Mouse (Mus musculus) limb, embryonic 11.5 days (tissue): ENCODE measurements around the gene Prkce. TPM values are rescaled to one million over a fixed set of nuclear protein-coding genes. Genes with fewer than 3 reads are reported as not detected.

Source experiments
- ATAC-seq: fragments of 200-750 bp; cut with Nextera tagmentation; 2 replicates; pipeline ENCODE4 v1.8.0; 2017; ENCODE audit warnings: low read depth; ENCODE audit not compliant: insufficient number of reproducible peaks, low FRiP score, low TSS enrichment
- DNase-seq: peaks from one replicate; pipeline ENCODE4 v3.0.0-alpha.2; 2015; ENCODE audit warnings: low spot score
- H3K27ac ChIP-seq: fragments of 300-500 bp; sonication (generic); replicated peaks from 2 replicates; pipeline ENCODE4 v1.5.1; 2014; ENCODE audit warnings: low read depth, mild to moderate bottlenecking, low read length
- H3K27me3 ChIP-seq: fragments of 300-500 bp; sonication (generic); 2 replicates; pipeline ENCODE4 v1.6.1; 2014; ENCODE audit warnings: mild to moderate bottlenecking, low read length, mixed read lengths; ENCODE audit not compliant: control insufficient read depth, insufficient read depth
- H3K36me3 ChIP-seq: fragments of 300-500 bp; sonication (generic); 2 replicates; pipeline ENCODE4 v1.6.1; 2014; ENCODE audit warnings: mild to moderate bottlenecking, low read length, moderate library complexity, mixed read lengths; ENCODE audit not compliant: control insufficient read depth, insufficient read depth
- H3K4me1 ChIP-seq: fragments of 300-500 bp; sonication (generic); 2 replicates; pipeline ENCODE4 v1.6.1; 2014; ENCODE audit warnings: low read length, mixed read lengths; ENCODE audit not compliant: control insufficient read depth, insufficient read depth
- H3K4me2 ChIP-seq: fragments of 300-500 bp; sonication (generic); 2 replicates; pipeline ENCODE4 v1.6.1; 2014; ENCODE audit warnings: low read depth, mild to moderate bottlenecking, moderate library complexity; ENCODE audit not compliant: severe bottlenecking
- H3K4me3 ChIP-seq: fragments of 300-500 bp; sonication (generic); 2 replicates; pipeline ENCODE4 v1.5.1; 2014; ENCODE audit warnings: low read depth, low read length
- H3K9ac ChIP-seq: fragments of 300-500 bp; sonication (generic); 2 replicates; pipeline ENCODE4 v1.6.1; 2014; ENCODE audit warnings: mild to moderate bottlenecking, low read length
- H3K9me3 ChIP-seq: fragments of 300-500 bp; sonication (generic); 2 replicates; pipeline ENCODE4 v1.6.1; 2016; ENCODE audit warnings: low read length; ENCODE audit not compliant: control insufficient read depth
- WGBS: fragments of 180-500 bp; shearing (Covaris S2); extraction: QIAGEN DNeasy Blood & Tissue Kit; methylation state at CpG from one replicate; pipeline ENCODE4 v1.1.7; 2014; 5-methylcytosine and 5-hydroxymethylcytosine counted together
- polyA plus RNA-seq: library from polyadenylated mRNA; unstranded; fragments of >200 nt; fragmentation: Nextera tagmentation; extraction: Ambion mirVana; gene quantifications from 2 replicates; pipeline ENCODE4 v1.2.1, GENCODE M21; 2014

Gene Prkce
- polyA plus RNA-seq, 1 experiment from 2014 or later = 5.1 TPM

DNA sequence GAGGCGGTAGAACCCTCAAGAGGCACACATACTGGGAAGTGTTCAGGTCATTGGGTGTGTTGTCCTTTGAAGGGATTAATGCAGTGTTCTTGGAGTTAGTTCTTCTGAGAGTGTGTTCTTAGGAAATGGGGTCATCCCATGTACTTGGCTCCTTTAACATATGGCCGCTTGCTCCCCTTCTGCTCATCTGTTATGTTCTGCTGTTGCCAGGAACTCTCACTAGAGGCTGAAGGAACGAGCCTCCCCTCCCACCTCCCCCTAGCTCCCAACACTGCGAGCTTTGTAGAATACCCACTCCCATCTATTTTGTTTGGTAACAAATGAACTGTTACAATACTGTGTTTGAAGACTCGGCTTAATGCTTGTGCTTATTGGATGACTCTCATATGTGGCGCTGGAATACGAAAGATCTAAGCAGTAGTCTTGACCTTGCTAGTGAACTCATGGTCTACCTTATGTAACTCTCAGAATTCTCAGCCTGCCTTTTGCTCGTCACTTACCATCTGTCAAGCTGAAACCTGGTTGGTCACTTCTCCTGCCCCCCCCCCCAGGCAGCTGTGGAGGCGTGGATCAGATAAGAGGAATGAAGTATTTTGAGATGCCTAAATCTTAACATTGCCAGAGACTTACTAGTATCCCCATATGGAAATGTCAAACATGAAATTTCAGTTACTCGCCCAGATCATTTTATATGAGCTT is 58.1 kb downstream of the Prkce start:
- H3K4me2 ChIP-seq = no peak overlapping the region
- 74% methylated on average over 10 of the region's 10 CpGs for WGBS
- no peak overlapping the region for H3K4me3 ChIP-seq
- DNase-seq = no peak
- no peaks in the 10 kb centered on the region for H3K9me3 ChIP-seq
- no peak for ATAC-seq
- no peak overlapping the region for H3K9ac ChIP-seq
- no peaks in the 10 kb centered on the region for H3K4me1 ChIP-seq
- H3K27me3 ChIP-seq = no peaks in the 10 kb centered on the region
- H3K36me3 ChIP-seq = no peaks in the 10 kb centered on the region
- no peak overlapping the region for H3K27ac ChIP-seq

DNA sequence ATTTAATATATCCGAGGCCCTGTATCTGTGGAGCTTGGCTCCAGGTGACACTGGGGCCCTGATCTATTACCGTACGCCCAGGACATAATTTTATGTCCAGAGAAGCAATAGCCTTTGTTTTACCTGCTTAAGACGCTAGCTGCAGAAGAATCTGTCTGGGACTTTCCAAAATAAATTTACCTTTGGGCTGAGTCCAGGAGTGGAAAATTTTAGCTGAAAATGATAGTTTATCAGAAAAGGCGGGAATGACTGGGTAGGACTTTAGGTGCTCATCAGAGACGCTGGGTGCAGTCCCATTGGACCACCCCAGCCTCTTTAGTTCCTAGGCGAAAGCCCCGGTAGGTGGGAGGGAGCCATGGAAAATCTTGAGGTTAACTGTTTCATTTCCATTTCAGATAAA is 58.6 kb downstream of the Prkce start:
- Histone ChIP-seq H3K9ac (no peak overlapping the region), H3K4me2 (no peak overlapping the region), H3K9me3 (no peaks in the 10 kb centered on the region), H3K4me3 (no peak overlapping the region), H3K27ac (no peak overlapping the region), H3K4me1 (no peaks in the 10 kb centered on the region), H3K36me3 (no peaks in the 10 kb centered on the region), H3K27me3 (no peaks in the 10 kb centered on the region)
- ATAC-seq (no peak), DNase-seq (no peak)
- WGBS = 81% methylated on average over 8 of the region's 8 CpGs

DNA sequence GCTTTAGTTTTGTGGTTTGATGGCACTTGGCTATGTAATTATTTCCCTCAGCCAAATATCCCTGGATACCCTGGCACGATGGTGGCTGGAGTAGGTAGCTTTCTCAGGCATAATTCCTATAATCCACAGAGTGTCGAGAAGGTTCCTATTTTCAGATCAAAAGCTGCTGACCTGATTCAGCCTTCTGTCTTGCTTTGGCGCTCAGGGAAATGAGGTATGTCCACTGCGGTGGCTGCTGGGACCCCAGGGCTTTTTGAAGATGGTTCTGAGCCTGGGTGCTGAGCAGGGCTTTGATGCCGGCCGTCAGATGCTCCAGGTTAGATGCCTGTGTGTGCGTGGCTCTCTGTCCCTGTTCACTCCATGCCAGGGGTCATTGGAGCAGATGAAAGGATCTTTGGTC is 59.0 kb downstream of the Prkce start:
- H3K36me3 ChIP-seq = no peaks in the 10 kb centered on the region
- no peaks in the 10 kb centered on the region for H3K27me3 ChIP-seq
- H3K9me3 ChIP-seq = no peaks in the 10 kb centered on the region
- 78% methylated on average over 7 of the region's 7 CpGs for WGBS
- no peak overlapping the region for H3K27ac ChIP-seq
- H3K4me3 ChIP-seq = no peak overlapping the region
- DNase-seq (no peak), ATAC-seq (no peak)
- 0 out of 2 replicates have a peak, but pooled peaks cover under 1% of the 10 kb centered on the region for H3K4me1 ChIP-seq
- H3K9ac ChIP-seq = no peak overlapping the region
- H3K4me2 ChIP-seq = no peak overlapping the region

DNA sequence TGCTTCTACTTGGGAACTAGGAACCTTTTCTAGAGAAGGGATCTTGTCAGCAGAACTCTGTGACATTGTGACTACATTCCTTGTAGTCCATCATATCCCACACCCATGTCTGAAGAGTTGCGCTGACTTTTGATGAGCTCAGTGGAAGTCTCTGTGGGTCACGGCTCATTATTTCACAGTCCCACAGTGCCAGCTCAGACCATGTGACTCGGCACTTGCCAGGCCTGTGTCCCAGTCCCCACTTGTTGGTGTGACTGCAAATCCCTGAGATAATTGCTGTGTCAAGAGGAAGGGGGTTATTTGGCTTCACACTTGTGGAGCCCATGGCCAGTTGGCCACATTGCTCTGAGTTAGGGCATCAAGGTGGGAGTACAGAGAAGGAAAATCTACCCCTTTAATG is 59.8 kb downstream of the Prkce start:
- WGBS = 80% methylated on average over 3 of the region's 3 CpGs
- no peaks in the 10 kb centered on the region for H3K36me3 ChIP-seq
- DNase-seq (no peak), ATAC-seq (no peak)
- H3K4me1 ChIP-seq = 0 out of 2 replicates have a peak, but pooled peaks cover 4% of the 10 kb centered on the region
- H3K4me3 ChIP-seq = no peak overlapping the region
- no peak overlapping the region for H3K9ac ChIP-seq
- no peaks in the 10 kb centered on the region for H3K27me3 ChIP-seq
- H3K4me2 ChIP-seq = no peak overlapping the region
- H3K9me3 ChIP-seq = no peaks in the 10 kb centered on the region
- no peak overlapping the region for H3K27ac ChIP-seq

DNA sequence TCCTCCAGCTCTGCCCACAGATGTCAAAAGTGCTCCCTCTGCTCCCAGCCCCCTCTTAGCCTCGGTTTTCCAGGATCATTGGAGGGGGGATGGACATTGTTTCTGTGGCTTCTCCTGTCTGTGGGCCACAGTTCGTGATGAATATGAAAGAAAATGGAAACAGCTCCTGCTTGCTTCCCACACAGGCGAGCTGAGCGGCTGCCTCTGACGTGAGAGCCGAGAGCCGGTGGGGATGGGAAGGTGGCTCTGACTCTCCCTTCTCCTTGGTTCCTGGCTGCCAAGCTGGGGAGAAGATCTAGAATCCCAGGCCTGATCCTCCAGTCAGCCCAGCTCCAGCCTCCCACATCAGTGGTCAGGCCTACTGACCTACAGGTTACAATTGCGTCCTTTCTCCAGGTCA is 61.3 kb downstream of the Prkce start:
- H3K4me1 ChIP-seq = 0 out of 2 replicates have a peak, but pooled peaks cover 4% of the 10 kb centered on the region
- no peak overlapping the region for H3K27ac ChIP-seq
- H3K9me3 ChIP-seq = no peaks in the 10 kb centered on the region
- H3K9ac ChIP-seq = no peak overlapping the region
- no peak overlapping the region for H3K4me2 ChIP-seq
- DNase-seq (no peak), ATAC-seq (no peak)
- H3K27me3 ChIP-seq = no peaks in the 10 kb centered on the region
- H3K36me3 ChIP-seq = no peaks in the 10 kb centered on the region
- no peak overlapping the region for H3K4me3 ChIP-seq
- 85% methylated on average over 8 of the region's 8 CpGs for WGBS

DNA sequence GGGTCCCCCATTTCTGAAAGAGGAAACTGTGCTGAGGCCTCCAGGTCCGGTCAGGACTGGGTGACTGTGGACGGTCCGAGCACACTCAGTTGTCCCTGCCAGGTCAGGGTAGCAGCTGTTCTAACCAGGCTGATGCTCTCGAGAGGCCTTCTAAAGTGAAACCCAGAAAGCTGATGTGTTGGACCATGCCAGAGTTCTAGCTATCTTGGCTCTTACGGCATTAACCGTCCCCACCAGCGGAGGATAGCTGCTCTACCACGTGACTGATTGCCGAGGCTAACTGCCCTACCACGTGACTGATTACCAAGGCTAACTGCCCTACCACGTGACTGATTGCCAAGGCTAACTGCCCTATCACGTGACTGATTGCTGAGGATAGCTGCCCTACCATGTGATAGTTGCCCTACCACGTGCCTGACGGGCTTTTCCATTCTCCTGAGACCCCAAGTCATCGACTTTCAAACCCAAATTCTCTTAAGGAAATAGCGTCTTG is 62.6 kb downstream of the Prkce start:
- Histone ChIP-seq H3K4me1 (0 out of 2 replicates have a peak, but pooled peaks cover 4% of the 10 kb centered on the region), H3K27me3 (no peaks in the 10 kb centered on the region)
- WGBS = 91% methylated on average over 16 of the region's 16 CpGs

DNA sequence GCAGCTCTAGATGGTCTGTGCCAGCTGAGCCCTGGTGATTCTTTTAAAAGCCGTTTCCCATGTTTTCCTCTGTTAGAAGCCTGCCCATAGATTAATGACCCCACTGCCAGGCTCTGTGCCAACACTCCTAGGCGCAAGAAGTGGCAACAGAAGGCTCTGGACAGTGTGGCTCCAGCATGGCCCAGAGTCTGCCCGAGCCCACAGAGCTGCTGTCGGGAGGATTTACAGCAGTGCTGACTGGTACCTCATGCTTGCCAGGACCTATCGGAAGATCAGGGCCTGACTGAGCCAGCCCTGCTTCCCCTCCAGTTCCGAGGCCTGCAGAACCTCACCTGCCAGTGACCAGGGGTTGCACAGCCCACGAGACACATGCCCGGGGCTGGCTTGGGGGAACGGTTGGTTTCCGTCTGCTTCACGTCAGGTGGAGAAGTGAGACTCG is 64.2 kb downstream of the Prkce start:
- H3K27me3 ChIP-seq = no peaks in the 10 kb centered on the region
- WGBS = 66% methylated on average over 12 of the region's 12 CpGs
- no peaks in the 10 kb centered on the region for H3K36me3 ChIP-seq
- H3K9ac ChIP-seq = no peak overlapping the region
- H3K4me2 ChIP-seq = no peak overlapping the region
- DNase-seq = no peak
- ATAC-seq = no peak
- no peak overlapping the region for H3K4me3 ChIP-seq
- 0 out of 2 replicates have a peak, but pooled peaks cover 4% of the 10 kb centered on the region for H3K4me1 ChIP-seq
- H3K9me3 ChIP-seq = no peaks in the 10 kb centered on the region
- H3K27ac ChIP-seq = no peak overlapping the region

More for the DNA sequence above, 62.6 kb downstream of the Prkce start:
- H3K4me2 ChIP-seq = no peak overlapping the region
- no peaks in the 10 kb centered on the region for H3K9me3 ChIP-seq
- H3K27ac ChIP-seq = no peak overlapping the region
- DNase-seq = no peak
- no peak overlapping the region for H3K9ac ChIP-seq
- no peak overlapping the region for H3K4me3 ChIP-seq
- H3K36me3 ChIP-seq = no peaks in the 10 kb centered on the region
- ATAC-seq = no peak

DNA sequence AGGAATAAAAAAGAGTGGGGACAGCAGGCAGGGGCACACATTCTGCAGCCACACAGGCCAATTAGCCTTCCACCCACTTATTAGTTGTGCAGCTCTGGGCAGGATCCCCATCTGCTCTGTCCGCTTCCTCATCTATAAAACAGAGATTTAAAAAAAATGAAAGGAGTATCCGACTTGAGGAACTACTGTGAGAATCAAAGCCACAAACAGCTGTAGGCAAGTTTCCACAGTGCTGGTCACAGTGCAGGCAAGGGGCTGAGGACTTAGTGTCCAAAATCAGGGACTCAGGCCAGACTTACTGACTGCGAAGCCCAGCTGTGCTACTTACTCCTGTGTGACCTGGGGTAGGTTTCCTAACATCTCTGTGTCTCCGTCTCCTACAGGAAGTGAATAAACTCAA is 64.7 kb downstream of the Prkce start:
- no peak for ATAC-seq

More for the DNA sequence above, 64.7 kb downstream of the Prkce start:
- Histone ChIP-seq H3K9me3 (no peaks in the 10 kb centered on the region), H3K4me2 (no peak overlapping the region), H3K9ac (no peak overlapping the region), H3K4me3 (no peak overlapping the region), H3K27ac (no peak overlapping the region), H3K4me1 (0 out of 2 replicates have a peak, but pooled peaks cover 4% of the 10 kb centered on the region), H3K36me3 (no peaks in the 10 kb centered on the region), H3K27me3 (no peaks in the 10 kb centered on the region)
- no peak for DNase-seq
- WGBS = 73% methylated on average over 4 of the region's 4 CpGs
